Mouse (Mus musculus) heart, embryonic 11.5 days (tissue): ENCODE results near the gene Fsip1. TPM values are rescaled to one million over a fixed set of nuclear protein-coding genes. Genes with fewer than 3 reads are reported as not detected.

Experiments used
- microRNA-seq: library from miRNA; unstranded; fragments of <30 nt; microRNA quantifications from one replicate; pipeline ENCODE4, GENCODE M21; 2016; ENCODE audit warnings: borderline number of aligned reads
- polyA plus RNA-seq: library from polyadenylated mRNA; unstranded; fragments of >200 nt; fragmentation: Nextera tagmentation; extraction: Ambion mirVana; gene quantifications from 2 replicates; pipeline ENCODE4 v1.2.1, GENCODE M21; 2014

The Fsip1 gene
- polyA plus RNA-seq, 1 experiment from 2014 or later = 0.34 TPM

Small RNA genes lying within 50 kb of the gene (microRNA-seq; reads per million reads assigned to microRNA genes)
- gene Gm22800 = not detected

Other genes with a start within 250 kb of the Fsip1 start
- gene Thbs1, start 145.1 kb downstream of the Fsip1 start, polyA plus RNA-seq = 45.5 and 73.0 TPM in 2 replicates
- 0.06 TPM in 1 of 2 replicates, not detected in the other for gene Gpr176, start 116.5 kb upstream of the Fsip1 start, polyA plus RNA-seq
- 9.0 and 9.7 TPM in 2 replicates for gene Eif2ak4, start 131.7 kb upstream of the Fsip1 start, polyA plus RNA-seq
- gene Srp14, start 222.7 kb upstream of the Fsip1 start, polyA plus RNA-seq = 202 and 204 TPM in 2 replicates